Mouse (Mus musculus): ENCODE data around the gene Cldn22.
A peak's percentile ranks its signal among the peaks of the same experiment; 100 is the strongest.
"Not testable (repeated sequence)": the region's sequence is repeated elsewhere in the genome, so short reads cannot be mapped to it uniquely, and the experiment has no call there.

Gene Cldn22

GRCm38 (mm10) chr8:47824182-47824581 lies at the start of gene Cldn22:
Cldn22 (plus strand) TSS chr8:47824482.
- no peak for DNase-seq

DNA sequence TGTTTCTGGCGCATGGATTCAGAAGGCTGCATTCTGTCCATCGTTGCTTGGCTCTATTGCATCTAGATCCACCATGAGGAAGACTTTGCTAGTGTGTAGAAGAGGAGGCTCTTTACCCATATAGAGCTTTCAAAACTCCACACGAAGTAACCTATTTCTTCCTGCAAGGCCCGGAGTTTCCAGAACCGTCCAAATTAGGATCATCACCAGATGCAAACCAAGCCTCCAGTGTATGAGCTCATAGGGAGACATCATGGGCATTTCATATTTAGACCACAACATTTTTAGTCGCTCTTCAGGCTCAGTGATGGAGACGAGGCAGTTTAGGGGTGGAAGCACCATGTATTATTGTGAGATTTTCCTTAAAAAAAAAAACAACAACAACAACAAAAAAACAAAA lies 46.9 kb upstream of the Cldn22 start:
- DNase-seq = no peak

GRCm38 (mm10) chr8:47779589-47779988 lies 44.7 kb upstream of the Cldn22 start:
- DNase-seq = no peak

DNA sequence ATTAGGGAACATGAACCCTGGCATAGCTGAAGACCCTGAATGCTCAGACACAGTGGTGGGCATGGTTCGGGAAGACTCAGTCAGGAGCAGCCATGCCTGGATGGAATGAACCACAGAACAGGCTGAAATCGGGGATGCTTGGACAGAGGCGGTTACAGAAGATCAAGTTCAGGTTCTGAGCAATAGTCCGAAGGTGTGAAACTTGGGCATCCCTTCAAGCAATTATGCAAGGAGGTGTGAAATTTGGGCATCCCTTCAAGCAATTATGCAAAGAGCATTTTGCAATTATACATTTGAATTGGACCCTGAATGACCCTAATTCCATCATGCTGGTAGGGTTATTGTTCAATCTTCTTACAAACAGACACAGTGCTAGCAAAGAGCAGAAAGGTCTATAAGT lies 42.4 kb upstream of the Cldn22 start:
- no peak for DNase-seq

DNA sequence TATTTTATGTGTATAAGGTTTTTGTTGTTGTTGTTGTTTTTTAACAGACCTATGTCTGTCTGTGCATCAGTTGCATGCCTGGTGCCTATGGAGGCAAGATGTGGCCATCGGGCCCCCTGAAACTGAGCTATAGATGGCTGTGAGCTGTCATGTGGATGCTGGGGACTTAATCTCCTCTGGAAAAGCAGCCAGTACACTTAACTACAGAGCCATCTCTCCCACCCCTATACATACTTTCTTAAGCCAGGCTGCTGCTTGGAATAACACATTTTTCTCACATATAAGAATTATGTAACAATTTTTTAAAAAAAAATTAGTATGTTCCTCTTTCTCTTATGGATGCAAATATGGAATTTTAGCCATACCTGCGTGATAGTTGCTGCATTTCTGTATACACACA lies 40.7 kb upstream of the Cldn22 start:
- DNase-seq = no peak

- DNase-seq = no peak
These were observed 40.3 kb upstream of the Cldn22 start for GRCm38 (mm10) chr8:47783944-47784343.

GRCm38 (mm10) chr8:47784436-47784835 lies 39.8 kb upstream of the Cldn22 start:
- DNase-seq = no peak

DNA sequence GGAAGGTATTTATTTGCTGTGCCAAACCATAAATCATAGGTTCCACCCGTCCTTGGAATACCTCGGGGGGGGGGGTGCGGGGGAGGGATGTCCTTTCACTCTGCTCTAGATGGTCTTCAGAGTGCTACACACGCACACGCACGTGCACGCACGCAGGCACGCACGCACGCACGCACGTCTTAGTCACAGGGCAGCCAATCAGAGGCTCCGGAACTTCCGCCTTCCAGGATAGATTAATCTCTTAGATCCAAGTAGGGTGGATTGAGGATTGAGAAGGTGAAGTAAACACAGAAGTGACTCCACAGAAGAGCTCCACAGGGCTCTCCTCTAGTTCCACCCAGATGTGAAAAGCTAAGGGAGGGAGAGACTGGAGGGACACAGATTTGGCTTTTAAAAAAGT lies 38.0 kb upstream of the Cldn22 start:
- no peak for DNase-seq

- no peak for DNase-seq
These were observed 36.6 kb upstream of the Cldn22 start for GRCm38 (mm10) chr8:47787705-47788104.

DNA sequence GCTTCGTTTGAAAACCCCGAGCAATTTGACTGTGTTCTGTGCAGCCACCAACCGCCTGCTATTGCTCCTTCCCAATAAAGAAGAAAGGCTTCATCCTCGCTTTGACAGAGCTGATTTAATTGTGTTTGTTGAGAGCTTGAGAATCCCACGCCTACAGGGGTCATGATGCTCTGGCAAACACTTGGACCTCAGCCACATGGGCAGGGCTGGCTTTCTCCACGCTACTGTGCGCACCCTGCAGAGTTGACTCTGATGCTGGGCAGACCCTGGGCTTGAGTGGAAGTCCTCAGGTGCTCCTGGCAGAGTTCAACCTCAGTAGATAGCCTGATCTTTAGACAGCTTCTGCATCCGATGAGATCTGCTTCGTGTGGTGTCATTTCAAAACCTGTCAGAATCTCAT lies 32.3 kb upstream of the Cldn22 start:
- no peak for DNase-seq

- no peak for DNase-seq
These were observed 24.8 kb upstream of the Cldn22 start for GRCm38 (mm10) chr8:47799438-47799837.

- DNase-seq = no peak
These were observed 21.9 kb upstream of the Cldn22 start for GRCm38 (mm10) chr8:47802349-47802748.

DNA sequence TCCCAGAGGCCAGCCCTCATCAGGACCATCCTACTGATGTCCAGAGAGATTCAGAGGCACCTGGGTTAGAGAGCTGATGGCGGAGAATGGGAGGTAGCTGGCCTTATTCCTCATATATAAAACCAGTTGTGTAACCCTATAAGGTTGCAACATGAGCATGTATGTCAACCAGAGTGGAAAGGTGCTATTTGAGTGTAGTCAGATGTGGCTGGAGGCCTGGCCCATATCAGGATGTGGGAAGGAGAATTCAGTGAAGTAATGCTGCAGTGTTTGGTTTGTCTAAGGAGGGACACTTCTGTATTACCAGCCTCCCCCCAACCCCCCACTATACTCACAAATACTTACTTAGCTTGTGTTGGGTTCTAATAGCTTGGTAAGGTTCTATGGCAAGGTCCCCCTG lies 20.0 kb upstream of the Cldn22 start:
- no peak for DNase-seq

DNA sequence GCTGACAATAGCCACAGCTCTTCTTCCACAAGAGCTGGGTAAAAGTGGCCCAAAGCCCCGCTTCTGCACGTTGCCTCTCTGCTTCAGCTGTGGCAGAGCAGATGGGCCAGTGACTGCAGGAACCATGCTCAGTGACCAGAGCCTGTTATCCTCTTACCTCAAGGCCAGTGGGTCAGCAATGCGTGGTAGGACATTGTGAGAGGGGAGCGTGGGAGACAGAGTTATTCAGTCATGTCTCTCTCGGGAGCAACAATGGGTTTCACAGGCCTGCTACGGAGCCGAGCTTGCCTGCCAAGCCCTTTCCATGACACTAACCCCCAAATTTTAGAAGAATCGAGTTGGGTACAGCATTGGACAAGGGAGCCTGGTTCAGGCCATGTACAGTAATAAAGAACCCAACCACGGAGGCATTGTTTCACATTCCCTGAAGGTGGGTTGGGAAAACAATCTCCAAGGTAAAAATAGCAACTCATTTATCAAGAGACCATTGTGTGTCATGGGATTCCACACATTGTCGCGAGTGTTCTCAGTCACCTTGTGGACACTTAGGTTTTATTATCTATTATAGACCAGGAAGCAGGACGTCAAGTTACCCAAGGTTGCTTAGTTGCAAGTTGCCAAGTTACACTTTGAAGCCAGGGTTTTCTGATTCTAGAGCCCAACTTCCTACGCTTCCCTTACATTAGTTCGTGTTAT lies 14.2 kb upstream of the Cldn22 start:
- no peak for DNase-seq

GRCm38 (mm10) chr8:47810666-47811015 lies 13.6 kb upstream of the Cldn22 start:
- DNase-seq = no peak

DNA sequence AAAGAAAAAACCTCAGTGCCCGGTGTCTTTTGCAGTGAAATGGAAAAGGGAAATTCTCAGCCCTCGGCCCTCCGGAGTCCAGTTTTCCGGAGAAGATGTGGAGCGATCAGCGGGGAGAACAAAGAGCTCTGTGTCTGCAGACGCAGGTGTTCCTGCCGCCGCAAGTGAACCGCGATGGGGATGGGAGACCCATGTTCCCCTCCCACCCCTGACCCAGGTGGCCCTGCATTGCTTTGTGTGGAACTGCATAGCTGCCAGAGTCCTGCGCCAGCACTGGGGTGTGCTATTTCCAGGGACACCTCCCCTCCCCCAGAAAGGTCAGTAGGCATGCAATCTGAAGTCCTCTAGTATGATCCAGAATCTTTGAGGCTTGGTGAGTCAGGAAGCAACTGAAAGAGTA lies 13.1 kb upstream of the Cldn22 start:
- no peak for DNase-seq

DNA sequence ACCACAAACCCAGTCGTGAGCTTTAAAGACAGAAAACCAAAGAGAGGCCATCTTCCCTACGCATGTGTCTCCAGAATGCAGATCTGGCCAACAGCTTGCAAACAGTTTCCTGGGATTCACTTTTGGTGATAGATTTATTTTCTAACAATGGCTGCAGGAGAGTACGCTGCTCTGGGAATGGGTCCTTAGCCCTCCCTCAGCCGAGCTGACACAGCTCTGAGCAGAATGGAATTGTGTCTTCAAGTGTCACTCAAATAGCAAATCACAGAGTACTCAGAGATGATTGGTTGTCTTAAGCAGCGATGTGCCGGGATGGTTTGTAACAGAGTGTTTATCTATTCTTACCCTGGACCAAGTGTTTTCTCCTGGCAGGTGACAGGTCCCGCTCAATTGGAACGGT lies 5.2 kb upstream of the Cldn22 start:
- DNase-seq = no peak

DNA sequence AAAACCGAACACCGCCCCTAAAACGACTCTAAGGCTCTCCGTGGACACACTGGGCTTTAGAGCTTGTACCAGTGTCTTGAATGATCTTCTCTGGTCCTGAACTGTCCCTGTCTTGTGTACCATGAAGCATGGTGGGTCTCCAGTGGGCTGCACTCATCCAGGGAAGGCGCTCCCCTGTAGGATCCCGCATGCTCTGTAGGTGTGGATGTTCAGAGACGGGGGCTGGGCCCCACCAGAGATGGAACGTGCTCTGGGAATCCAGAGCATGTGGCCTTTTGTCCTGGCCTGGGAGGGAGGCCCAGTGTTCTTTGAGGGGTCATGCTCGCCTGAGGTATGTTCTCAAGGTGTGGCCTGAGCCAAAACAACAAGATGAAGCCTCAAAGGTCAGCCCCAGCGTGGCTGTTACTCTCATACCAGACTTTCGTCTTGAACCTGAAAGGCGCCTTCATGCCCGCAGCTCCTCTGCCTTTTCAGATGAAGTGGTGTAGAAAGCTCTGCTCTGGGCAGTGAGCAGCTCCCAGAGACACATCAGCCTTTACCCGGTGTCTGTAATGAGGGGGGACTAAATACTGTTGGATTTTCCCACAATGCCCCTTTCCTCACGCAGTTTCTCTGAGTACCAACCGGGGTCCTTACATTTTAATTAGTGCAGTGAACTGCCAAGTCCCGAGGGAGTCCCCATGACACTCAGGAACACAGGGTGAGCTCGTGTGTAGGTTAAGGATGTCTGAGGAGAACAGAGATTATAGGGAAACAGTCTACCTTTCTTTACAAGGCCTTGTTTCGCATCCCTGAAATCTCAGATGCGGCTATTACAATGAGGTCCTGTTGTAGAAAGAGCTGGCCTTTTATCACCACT lies 3.1 kb upstream of the Cldn22 start:
- peak; percentile 38 for DNase-seq

DNA sequence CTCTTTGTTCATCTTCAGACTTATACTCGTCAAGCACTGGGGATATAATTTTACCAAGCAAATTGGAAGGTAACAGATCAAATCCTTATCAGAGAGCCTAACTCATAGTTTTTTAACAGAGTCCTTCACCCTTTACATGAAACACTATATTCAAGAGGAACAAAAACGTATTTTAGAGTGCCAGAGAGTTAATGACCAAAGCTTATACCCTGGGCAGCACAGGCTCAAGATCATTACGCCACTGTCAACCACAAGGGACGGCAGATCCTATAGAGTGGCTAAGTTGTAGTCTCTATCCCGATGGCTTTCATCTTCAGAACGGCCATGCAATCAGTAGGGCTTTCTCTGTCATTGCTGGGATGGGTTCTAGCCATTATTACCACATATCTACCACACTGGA lies 2.4 kb upstream of the Cldn22 start, which contains the start of gene Cldn24:
TSS of gene Cldn24 (plus strand) at position 301 of the 400 bp plus-strand sequence.
- no peak for DNase-seq

DNA sequence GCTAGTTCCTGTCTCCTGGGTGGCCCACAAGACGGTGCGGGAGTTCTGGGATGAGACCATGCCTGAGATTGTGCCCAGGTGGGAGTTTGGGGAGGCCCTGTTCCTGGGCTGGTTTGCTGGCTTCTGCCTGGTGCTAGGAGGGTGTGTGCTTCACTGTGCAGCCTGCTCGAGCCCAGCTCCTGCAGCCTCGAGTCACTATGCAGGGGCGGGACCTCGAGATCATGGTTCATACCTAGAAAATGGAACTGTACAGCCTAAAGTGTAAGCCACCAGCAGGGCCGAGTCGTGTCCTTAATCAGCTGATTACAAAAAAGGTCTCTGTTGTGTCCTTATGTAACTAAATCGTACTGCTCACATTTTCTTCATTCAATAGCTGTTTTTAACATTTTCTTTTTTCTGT lies 1.7 kb upstream of the Cldn22 start:
- DNase-seq = not testable (repeated sequence)

DNA sequence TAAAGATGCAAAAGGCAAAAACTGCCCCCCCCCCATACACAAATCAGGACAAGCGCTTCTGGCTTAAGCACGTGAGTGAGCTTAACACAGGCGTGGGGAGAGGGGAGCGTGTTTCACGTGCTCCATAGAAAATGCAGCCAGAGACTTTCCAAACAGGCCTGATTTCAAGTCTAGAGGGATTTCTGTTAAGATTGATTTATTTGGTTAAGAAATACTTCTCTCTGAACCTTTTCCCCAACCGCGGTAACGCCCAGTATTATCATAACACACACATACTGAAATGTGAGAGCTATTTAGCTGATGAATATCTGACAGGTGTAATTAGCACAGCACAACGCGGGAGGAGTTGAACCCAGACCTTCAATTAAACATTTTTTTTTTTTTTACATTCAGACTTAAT lies 505 bp upstream of the Cldn22 start:
- no peak for DNase-seq

GRCm38 (mm10) chr8:47825596-47825995 lies 1.3 kb downstream of the Cldn22 start:
- DNase-seq = no peak

GRCm38 (mm10) chr8:47826911-47827310 lies 2.6 kb downstream of the Cldn22 start:
- no peak for DNase-seq

- DNase-seq = no peak
These were observed 8.3 kb downstream of the Cldn22 start for GRCm38 (mm10) chr8:47832616-47833015.

- no peak for DNase-seq
These were observed 9.7 kb downstream of the Cldn22 start for GRCm38 (mm10) chr8:47833944-47834343.
